Mouse (Mus musculus): ENCODE measurements at regions not wholly inside any gene's neighbourhood (a gene's known extent, or its start where the extent isn't known, plus 50 kb on each side); places are given as distances from the start of the nearest gene placed in this dataset.
"Not testable (repeated sequence)": the region's sequence is repeated elsewhere in the genome, so short reads cannot be mapped to it uniquely, and the experiment has no call there.

DNA sequence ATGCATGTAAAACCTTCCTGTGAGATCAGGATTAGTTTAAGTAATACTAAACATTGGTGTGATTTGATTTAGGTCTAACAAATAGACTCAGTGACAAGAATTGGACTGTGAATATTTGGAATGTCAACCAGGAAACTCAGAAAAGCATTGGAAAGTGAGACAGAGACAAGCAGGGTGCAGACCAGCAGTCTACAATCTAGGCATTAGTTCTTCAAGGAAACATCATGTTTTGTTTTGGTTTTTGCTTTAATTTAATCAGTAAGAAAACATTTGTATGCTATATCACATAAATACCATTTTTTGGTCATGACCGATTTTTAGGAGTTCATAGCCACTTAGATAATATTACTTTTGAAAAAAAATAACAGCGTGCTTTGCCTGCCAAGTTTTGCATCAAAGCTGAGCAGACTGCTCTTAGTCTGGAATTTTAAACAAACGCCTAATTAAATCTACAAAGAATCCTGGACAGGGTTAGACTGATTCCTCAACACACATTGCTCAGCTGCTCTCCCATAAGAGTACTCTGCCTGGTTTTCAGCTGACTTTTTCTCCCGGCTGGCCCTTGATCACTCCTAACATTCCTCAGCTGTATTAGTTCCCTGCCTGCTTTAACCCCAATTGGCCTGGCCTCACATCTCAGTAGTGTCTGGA, 396.5 kb upstream of the Kcnh7 start:
- Histone ChIP-seq H3K27me3 (no peaks in the 10 kb centered on the region), H3K9me3 (no peaks in the 10 kb centered on the region), H3K9ac (replicated peaks) (no peak overlapping the region), H3K4me3 (no peak overlapping the region), H3K4me2 (replicated peaks) (no peak overlapping the region), H3K4me1 (no peaks in the 10 kb centered on the region), H3K27ac (replicated peaks) (no peak overlapping the region), H3K36me3 (no peaks in the 10 kb centered on the region)
- 47% methylated on average over 4 of the region's 4 CpGs for WGBS
- ATAC-seq (replicated peaks): peak; percentile 58; the same call in 1 of the 2 replicates

DNA sequence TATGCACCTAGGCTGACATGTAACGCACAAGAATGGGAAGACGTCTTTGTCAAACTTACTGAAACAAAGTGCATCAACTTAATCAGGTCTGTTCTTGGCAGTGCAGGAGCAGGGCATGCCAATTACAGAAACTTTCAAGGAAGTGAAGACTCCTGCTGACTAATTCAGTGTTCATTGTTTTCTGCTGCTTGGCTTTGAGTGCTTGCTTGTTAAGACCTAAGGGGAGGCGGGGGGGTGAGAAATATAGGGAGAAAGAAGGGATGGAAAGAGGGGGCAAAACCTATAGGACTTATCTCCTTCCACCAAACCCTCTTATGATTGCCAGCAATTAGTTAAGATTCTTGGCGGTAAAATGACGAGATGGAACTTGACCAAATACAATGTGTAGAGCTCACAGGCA, 391.1 kb upstream of the Kcnh7 start:
- Histone ChIP-seq H3K27ac (replicated peaks) (no peak overlapping the region), H3K9me3 (no peaks in the 10 kb centered on the region), H3K9ac (replicated peaks) (no peak overlapping the region), H3K4me1 (peaks cover 17% of the 10 kb centered on the region), H3K36me3 (no peaks in the 10 kb centered on the region), H3K27me3 (no peaks in the 10 kb centered on the region), H3K4me3 (no peak overlapping the region), H3K4me2 (replicated peaks) (no peak overlapping the region)
- 3% methylated on average over 5 of the region's 5 CpGs for WGBS
- ATAC-seq (replicated peaks): peak; percentile 21; the same call in 1 of the 2 replicates

DNA sequence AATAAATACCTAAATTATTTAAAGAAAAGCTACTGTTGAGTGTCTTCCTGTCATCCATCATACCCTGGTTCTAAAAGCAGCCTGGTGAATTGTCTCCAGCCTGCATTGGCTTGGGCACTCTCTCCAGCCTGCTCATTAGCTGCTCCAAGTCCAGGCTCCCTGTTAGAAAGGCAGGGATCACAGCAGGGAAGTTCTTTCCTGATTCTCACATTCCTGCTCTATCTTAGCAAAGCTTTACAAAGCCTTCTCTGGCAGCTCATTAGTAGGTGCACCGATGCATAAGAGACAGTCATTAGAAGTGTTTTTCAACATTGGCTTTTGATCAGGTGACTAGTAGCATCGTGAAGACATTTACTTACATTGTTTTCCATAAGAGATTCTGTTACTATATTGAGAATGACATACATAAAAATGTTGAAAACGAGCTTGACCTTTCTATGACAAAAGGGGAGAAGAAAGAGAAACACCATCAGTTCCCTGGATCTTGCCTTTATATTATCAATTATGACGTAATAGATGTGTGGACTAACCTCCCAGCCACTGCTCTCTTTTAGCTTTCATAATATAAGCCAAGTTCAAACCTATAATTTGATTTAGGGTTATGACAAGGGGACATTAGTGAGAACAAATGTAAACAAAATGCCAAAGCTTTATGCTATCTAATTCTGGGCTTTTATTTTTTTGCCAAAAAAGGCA, 390.1 kb upstream of the Kcnh7 start:
- WGBS: 4% methylated on average over 4 of the region's 4 CpGs
- no peaks in the 10 kb centered on the region for H3K27me3 ChIP-seq
- H3K9ac ChIP-seq (replicated peaks): no peak overlapping the region
- H3K4me1 ChIP-seq: peaks cover 17% of the 10 kb centered on the region
- H3K4me2 ChIP-seq (replicated peaks): no peak overlapping the region
- H3K27ac ChIP-seq (replicated peaks): peak overlapping the region; percentile 11; the same call in 1 of the 2 replicates
- no peaks in the 10 kb centered on the region for H3K9me3 ChIP-seq
- H3K4me3 ChIP-seq: no peak overlapping the region
- peak; percentile 92 for ATAC-seq (replicated peaks)
- no peaks in the 10 kb centered on the region for H3K36me3 ChIP-seq

DNA sequence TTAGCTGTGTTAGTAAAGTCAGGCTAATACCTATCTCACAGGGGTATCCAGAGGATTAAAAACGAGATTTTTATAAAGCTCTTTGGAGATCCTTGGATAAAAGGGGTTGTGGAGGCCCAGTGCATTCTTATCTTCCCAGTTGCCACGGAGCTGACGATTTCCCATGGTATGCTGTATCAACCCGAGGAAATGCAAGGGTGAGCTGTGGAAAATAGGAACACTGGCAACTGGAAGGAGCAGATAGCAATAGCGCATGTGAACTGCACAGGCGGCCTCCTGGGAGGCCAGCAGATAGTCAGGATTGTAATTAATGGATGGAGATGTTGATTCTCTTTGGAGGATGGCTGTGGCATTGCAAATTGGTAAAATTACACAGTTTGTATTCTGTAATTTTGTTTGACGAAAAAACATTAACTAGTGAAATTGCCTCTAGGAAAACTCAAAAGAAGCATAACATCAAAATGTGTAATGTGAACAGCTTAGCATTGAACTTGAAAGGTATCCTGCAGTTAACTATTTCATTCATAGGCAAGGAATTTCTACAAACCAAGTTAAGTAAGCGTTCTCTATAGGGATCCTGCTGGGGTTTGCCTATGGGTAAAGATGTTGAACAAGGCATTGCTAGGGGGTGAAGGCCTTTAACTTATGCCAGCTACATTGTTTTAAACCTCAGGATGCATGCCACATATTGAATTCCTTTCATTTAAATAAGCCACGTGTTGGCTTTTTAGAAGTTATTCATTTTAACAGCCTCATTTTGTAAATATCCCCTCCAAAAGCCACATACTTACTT, 389.1 kb upstream of the Kcnh7 start:
- no peak for ATAC-seq (replicated peaks)
- Histone ChIP-seq H3K27me3 (no peaks in the 10 kb centered on the region), H3K4me3 (no peak overlapping the region), H3K9ac (replicated peaks) (no peak overlapping the region), H3K4me1 (peaks cover 17% of the 10 kb centered on the region), H3K36me3 (no peaks in the 10 kb centered on the region), H3K4me2 (replicated peaks) (no peak overlapping the region), H3K27ac (replicated peaks) (no peak overlapping the region), H3K9me3 (no peaks in the 10 kb centered on the region)
- 10% methylated on average over 9 of the region's 9 CpGs for WGBS

DNA sequence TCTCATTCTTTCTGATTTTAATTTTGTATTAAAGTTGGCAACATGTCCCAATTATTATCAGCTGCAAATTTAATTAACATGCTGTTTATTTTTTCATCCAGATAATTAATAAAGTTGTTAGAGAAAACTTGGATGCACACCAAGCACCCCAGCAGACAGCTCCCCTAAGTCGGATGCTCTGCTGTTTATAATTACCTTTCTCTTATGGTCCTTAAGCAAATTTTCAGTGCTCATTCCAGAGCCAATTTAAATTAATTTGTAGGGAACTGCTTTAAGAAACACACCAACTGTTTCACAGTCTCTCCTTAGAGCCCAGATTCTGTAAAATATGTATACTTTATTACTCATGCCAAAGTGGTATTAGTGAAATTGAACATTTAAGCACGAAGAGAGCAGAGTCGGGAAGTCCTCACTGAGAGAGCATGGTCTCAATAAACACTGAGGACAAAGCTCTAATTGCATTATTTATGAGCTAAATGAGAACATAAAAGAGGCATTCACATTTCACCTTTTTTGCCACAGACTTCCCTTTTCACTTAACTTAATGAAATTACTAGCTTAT, 372.9 kb upstream of the Kcnh7 start:
- Histone ChIP-seq H3K9me3 (no peaks in the 10 kb centered on the region), H3K9ac (replicated peaks) (no peak overlapping the region), H3K27me3 (no peaks in the 10 kb centered on the region), H3K4me2 (replicated peaks) (no peak overlapping the region), H3K36me3 (no peaks in the 10 kb centered on the region), H3K4me1 (0 out of 2 replicates have a peak, but pooled peaks cover 4% of the 10 kb centered on the region), H3K4me3 (no peak overlapping the region), H3K27ac (replicated peaks) (no peak overlapping the region)
- peak; percentile 72 for ATAC-seq (replicated peaks)
- WGBS: 11% methylated on average over 3 of the region's 3 CpGs

DNA sequence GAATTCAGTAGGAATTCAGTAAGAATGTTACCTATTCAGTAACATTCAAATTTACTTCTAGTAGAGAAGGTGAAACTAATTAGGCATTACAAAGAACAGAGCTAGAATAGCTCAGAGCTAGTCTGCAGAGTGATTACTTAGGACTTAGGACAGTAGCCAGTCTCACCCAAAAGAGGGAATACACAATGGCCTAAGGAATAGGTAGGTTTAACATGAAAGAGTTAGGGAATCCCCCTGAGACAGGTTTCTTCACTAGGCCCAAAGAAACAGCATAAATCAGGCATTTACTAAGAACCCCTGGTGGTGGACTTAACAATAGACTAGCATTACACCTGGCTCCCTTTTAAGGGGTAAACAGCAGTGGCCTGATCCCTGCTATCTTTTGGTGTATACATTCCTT, 357.7 kb upstream of the Kcnh7 start:
- not testable (repeated sequence) for H3K36me3 ChIP-seq; H3K4me3 ChIP-seq; H3K4me2 ChIP-seq (replicated peaks); H3K27ac ChIP-seq (replicated peaks); ATAC-seq (replicated peaks); H3K9me3 ChIP-seq; H3K9ac ChIP-seq (replicated peaks); H3K27me3 ChIP-seq; H3K4me1 ChIP-seq

GRCm38 (mm10) chr2:63518534-63518933, 334.4 kb upstream of the Kcnh7 start:
- 57% methylated on average over 2 of the region's 2 CpGs for WGBS
- no peaks in the 10 kb centered on the region for H3K4me1 ChIP-seq
- ATAC-seq (replicated peaks): no peak

GRCm38 (mm10) chr2:63513554-63514226, 329.6 kb upstream of the Kcnh7 start:
- Histone ChIP-seq H3K36me3 (no peaks in the 10 kb centered on the region), H3K4me2 (replicated peaks) (no peak overlapping the region), H3K9ac (replicated peaks) (no peak overlapping the region), H3K9me3 (no peaks in the 10 kb centered on the region), H3K4me1 (no peaks in the 10 kb centered on the region), H3K4me3 (no peak overlapping the region), H3K27me3 (no peaks in the 10 kb centered on the region), H3K27ac (replicated peaks) (no peak overlapping the region)
- 60% methylated on average over 1 of the region's 1 CpGs for WGBS
- no peak for ATAC-seq (replicated peaks)

More at GRCm38 (mm10) chr2:63518534-63518933, 334.4 kb upstream of the Kcnh7 start:
- Histone ChIP-seq H3K27me3 (no peaks in the 10 kb centered on the region), H3K36me3 (no peaks in the 10 kb centered on the region), H3K4me3 (no peak overlapping the region), H3K4me2 (replicated peaks) (no peak overlapping the region), H3K9ac (replicated peaks) (no peak overlapping the region), H3K9me3 (no peaks in the 10 kb centered on the region), H3K27ac (replicated peaks) (no peak overlapping the region)

DNA sequence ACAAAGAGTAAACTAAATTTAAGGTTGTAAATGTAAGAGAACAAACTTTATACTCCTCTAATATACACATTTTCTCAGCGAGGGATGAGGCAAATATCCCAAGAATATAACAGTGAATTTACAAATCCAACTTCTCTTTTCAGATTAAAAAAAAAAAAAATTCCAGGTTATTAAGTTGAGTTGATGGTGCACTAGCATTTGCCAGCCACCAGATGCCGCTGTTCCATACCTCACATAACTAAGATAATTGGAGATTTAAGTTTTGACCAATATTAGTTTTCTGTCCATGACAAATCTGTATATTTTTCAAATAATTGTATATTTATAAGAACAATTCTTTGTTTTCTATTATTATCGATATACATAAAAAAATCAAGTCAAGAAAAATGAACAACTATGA, 319.9 kb upstream of the Kcnh7 start:
- Histone ChIP-seq H3K9ac (replicated peaks) (no peak overlapping the region), H3K4me2 (replicated peaks) (no peak overlapping the region), H3K27me3 (no peaks in the 10 kb centered on the region), H3K9me3 (no peaks in the 10 kb centered on the region), H3K36me3 (no peaks in the 10 kb centered on the region), H3K4me1 (no peaks in the 10 kb centered on the region), H3K27ac (replicated peaks) (no peak overlapping the region), H3K4me3 (no peak overlapping the region)
- ATAC-seq (replicated peaks): no peak
- WGBS: 9% methylated on average over 3 of the region's 3 CpGs

DNA sequence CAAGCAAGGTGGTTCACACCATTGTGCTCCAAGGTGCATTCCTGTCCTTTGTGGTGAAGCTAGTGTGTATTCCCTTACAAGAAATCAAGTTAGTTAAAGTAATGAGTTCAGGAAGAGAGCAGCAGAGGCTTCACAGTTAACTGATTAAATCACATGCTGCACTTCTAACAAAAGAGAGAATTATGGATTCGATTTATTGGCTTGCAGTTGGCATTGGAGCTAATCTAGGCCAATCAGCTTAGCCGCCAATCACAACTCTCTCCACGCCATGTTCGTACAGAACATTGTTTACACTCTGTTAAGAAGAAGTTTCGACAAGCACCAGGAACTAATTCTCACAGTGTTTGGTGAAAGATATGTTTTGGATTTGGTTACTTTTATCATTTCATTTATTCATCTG, 292.3 kb upstream of the Kcnh7 start:
- no peaks in the 10 kb centered on the region for H3K27me3 ChIP-seq
- H3K4me1 ChIP-seq: no peaks in the 10 kb centered on the region
- H3K4me2 ChIP-seq (replicated peaks): no peak overlapping the region
- no peak overlapping the region for H3K4me3 ChIP-seq
- H3K9me3 ChIP-seq: no peaks in the 10 kb centered on the region
- 61% methylated on average over 5 of the region's 5 CpGs for WGBS
- no peak for ATAC-seq (replicated peaks)
- H3K36me3 ChIP-seq: no peaks in the 10 kb centered on the region
- no peak overlapping the region for H3K9ac ChIP-seq (replicated peaks)
- no peak overlapping the region for H3K27ac ChIP-seq (replicated peaks)

DNA sequence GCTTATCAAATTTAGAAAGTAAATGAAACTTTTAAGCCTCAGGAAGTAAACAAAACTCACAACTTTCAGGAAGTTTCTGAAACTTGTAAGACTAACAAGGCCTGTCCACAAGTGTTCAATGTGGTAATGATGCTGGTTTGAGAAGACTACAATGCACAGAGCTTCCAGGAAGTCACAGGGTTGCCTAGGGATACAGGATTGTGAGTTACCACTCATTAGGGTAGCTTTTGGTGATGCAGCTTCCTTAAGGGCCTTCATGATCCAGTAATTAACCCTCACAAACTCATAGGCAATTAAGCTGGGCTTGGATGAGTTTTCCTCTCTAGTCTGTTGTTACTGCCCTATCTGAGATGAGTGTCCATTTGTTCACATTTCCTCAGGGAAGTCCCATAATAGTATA, 291.2 kb upstream of the Kcnh7 start:
- H3K9ac ChIP-seq (replicated peaks): no peak overlapping the region
- ATAC-seq (replicated peaks): no peak
- no peak overlapping the region for H3K27ac ChIP-seq (replicated peaks)
- H3K9me3 ChIP-seq: no peaks in the 10 kb centered on the region
- no peak overlapping the region for H3K4me2 ChIP-seq (replicated peaks)
- H3K4me1 ChIP-seq: no peaks in the 10 kb centered on the region
- H3K36me3 ChIP-seq: no peaks in the 10 kb centered on the region
- H3K27me3 ChIP-seq: no peaks in the 10 kb centered on the region
- H3K4me3 ChIP-seq: no peak overlapping the region

DNA sequence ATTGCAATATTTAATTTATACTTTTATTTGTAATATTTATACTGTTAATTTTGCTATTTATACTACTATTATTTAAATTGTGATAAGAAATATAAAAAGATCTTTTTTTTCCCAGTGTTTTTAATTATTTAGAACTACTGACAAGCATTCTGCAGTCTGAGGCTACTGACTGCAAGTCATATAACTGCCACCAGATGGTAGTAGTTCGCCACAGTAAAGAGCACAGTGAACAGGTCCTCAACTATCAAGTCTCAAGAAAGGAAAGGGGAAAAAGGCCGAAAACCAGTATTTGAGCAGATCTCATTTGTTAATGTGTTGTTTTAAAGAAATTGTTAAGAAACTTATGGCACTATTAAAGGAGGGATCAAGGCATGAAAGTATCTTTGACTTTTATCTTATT, 289.6 kb upstream of the Kcnh7 start:
- no peaks in the 10 kb centered on the region for H3K4me1 ChIP-seq
- no peaks in the 10 kb centered on the region for H3K9me3 ChIP-seq
- no peak overlapping the region for H3K4me3 ChIP-seq
- no peak overlapping the region for H3K27ac ChIP-seq (replicated peaks)
- no peak overlapping the region for H3K9ac ChIP-seq (replicated peaks)
- whole genome bisulfite sequencing: 15% methylated on average over 2 of the region's 2 CpGs
- H3K36me3 ChIP-seq: no peaks in the 10 kb centered on the region
- H3K4me2 ChIP-seq (replicated peaks): no peak overlapping the region
- no peaks in the 10 kb centered on the region for H3K27me3 ChIP-seq
- peak; percentile 93 for ATAC-seq (replicated peaks)
